Mouse (Mus musculus) kidney, postnatal 0 days (tissue): Measurements from ENCODE around the gene Siah1a. TPM values are rescaled to one million over a fixed set of nuclear protein-coding genes. Genes with fewer than 3 reads are reported as not detected.

Experiments used
- ATAC-seq: fragments of 200-750 bp; cut with Nextera tagmentation; replicated peaks from 2 replicates; pipeline ENCODE4 v1.8.0; 2017; ENCODE audit warnings: low read depth, moderate number of reproducible peaks, moderate TSS enrichment, moderate library complexity; ENCODE audit not compliant: low FRiP score
- DNase-seq: peaks from one replicate; pipeline ENCODE4 v3.0.0-alpha.2; 2016; ENCODE audit warnings: low spot score
- H3K27ac ChIP-seq: fragments of 300-500 bp; sonication (generic); 2 replicates; pipeline ENCODE4 v1.5.1; 2014; ENCODE audit warnings: mild to moderate bottlenecking
- H3K27me3 ChIP-seq: fragments of 300-500 bp; sonication (generic); 2 replicates; pipeline ENCODE4 v1.6.1; 2014; ENCODE audit warnings: low read length, mixed read lengths; ENCODE audit not compliant: insufficient read depth
- H3K36me3 ChIP-seq: fragments of 300-500 bp; sonication (generic); 2 replicates; pipeline ENCODE4 v1.6.1; 2014; ENCODE audit warnings: low read length, mixed read lengths; ENCODE audit not compliant: insufficient read depth
- H3K4me1 ChIP-seq: fragments of 300-500 bp; sonication (generic); replicated peaks from 2 replicates; pipeline ENCODE4 v1.6.1; 2014; ENCODE audit warnings: antibody characterized with exemption, low read length, mixed read lengths; ENCODE audit not compliant: insufficient read depth
- H3K4me2 ChIP-seq: fragments of 300-500 bp; sonication (generic); 2 replicates; pipeline ENCODE4 v1.6.1; 2014; ENCODE audit warnings: mild to moderate bottlenecking, low read length, moderate library complexity, mixed read lengths
- H3K4me3 ChIP-seq: fragments of 300-500 bp; sonication (generic); replicated peaks from 2 replicates; pipeline ENCODE4 v1.5.1; 2014; ENCODE audit warnings: low read depth, low read length
- H3K9ac ChIP-seq: fragments of 300-500 bp; sonication (generic); 2 replicates; pipeline ENCODE4 v1.6.1; 2014; ENCODE audit warnings: low read depth, low read length
- H3K9me3 ChIP-seq: fragments of 300-500 bp; sonication (generic); replicated peaks from 2 replicates; pipeline ENCODE4 v1.6.1; 2016; ENCODE audit warnings: low read length, inconsistent platforms, mixed read lengths
- CTCF ChIP-seq: IDR thresholded peaks from 2 replicates; pipeline ENCODE4 v1.5.1; 2016; ENCODE audit warnings: antibody characterized with exemption, low read depth, mild to moderate bottlenecking, moderate library complexity
- WGBS: fragments of 180-500 bp; shearing (Covaris S2); extraction: QIAGEN DNeasy Blood & Tissue Kit; methylation state at CpG from one replicate; pipeline ENCODE4 v1.1.7; 2014; 5-methylcytosine and 5-hydroxymethylcytosine counted together
- polyA plus RNA-seq: library from polyadenylated mRNA; unstranded; fragments of >200 nt; fragmentation: Nextera tagmentation; extraction: Ambion mirVana; gene quantifications from 2 replicates; pipeline ENCODE4 v1.2.1, GENCODE M21; 2015

Gene Siah1a
- polyA plus RNA-seq, 1 experiment from 2014 or later: 50.1 TPM

DNA sequence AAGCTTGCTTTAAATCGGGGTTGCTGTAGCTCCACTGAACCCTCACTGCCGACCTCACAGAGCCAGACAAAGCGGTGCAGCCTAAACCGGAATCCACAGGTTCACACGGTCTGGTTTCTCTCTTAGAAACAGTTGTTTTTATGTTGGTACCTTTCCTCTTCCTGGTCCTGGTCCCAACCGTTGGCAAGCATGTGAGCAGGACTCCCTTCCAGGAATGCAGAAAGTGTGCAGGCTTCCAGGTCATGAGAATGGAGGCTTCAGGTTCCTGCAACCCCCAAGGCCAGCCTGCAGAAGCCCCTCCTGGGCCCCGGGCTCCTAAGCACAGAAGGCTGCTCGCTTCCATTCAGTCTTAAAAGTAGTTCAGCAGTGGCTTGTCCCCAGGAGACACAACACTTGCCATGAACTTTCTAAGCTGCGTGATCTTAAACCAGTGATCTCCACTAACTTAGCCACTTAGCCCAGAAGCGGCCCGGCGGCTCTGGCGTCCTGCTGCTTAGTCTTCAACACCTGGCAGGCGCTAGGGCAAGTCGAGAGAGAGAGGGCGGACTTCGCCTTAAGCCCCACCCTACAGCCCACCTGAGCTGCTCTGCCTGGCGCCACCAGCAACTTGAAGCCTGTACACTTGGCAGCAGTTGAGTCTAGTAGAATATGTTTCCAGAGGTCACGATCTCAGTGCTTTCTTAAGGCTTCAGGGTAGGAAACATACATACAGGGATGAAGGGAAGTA, 17.3 kb downstream of the Siah1a start:
- ATAC-seq: no peak; the same call in 1 of the 2 replicates
- no peaks in the 10 kb centered on the region for H3K9me3 ChIP-seq
- H3K27me3 ChIP-seq: no peaks in the 10 kb centered on the region
- 63% methylated on average over 19 of the region's 19 CpGs for WGBS
- no peak for TF ChIP-seq CTCF
- no peak for DNase-seq
- no peak overlapping the region for H3K4me3 ChIP-seq
- peak overlapping the region; percentile 27; the same call in 1 of the 2 replicates for H3K27ac ChIP-seq
- H3K4me2 ChIP-seq: no peak overlapping the region
- H3K4me1 ChIP-seq: peaks cover 13% of the 10 kb centered on the region
- H3K9ac ChIP-seq: no peak overlapping the region
- no peaks in the 10 kb centered on the region for H3K36me3 ChIP-seq

DNA sequence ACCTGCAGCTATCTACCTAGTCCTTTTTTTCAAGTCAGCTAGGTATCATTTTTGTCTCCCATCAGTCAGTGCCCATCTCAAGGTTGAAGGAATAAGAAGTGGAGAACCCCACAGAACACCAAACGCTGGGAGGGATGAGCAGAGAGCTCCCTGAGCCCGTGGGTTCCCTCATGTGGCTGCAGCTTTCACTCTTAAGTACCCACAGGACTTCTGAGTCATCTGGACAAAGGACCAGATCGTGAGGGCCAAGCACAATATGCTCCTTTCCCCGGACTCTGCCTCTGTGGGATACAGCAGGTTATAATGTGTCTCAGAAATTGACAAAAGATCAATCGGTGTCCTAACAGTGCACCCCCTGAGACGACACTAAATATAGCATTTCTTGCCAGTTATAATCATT, 18.8 kb downstream of the Siah1a start:
- no peak overlapping the region for H3K9ac ChIP-seq
- TF ChIP-seq CTCF: no peak
- 77% methylated on average over 6 of the region's 6 CpGs for WGBS
- H3K27me3 ChIP-seq: no peaks in the 10 kb centered on the region
- H3K4me3 ChIP-seq: no peak overlapping the region
- DNase-seq (no peak), ATAC-seq (no peak)
- no peak overlapping the region for H3K4me2 ChIP-seq
- H3K36me3 ChIP-seq: no peaks in the 10 kb centered on the region
- peaks cover 13% of the 10 kb centered on the region for H3K4me1 ChIP-seq
- no peak overlapping the region for H3K27ac ChIP-seq
- no peaks in the 10 kb centered on the region for H3K9me3 ChIP-seq

DNA sequence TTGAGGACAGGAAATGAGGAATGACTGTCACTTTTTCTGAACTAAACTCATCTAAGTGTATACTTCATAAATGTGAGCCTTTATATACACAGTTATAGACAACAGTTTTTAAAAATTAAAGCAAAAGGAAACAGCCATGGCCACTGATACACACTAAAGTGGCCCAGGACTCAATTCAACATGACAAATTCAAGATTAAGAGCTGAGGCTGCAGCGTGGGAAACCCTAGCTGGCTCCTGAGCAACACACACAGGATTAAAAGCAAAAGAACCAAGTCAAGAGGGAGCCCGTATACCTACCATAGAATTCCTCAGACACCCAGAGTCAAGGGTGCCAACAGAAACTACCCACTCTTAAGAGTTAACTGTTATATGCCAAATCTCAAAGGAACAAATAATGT, 24.2 kb downstream of the Siah1a start:
- 0 out of 2 replicates have a peak, but pooled peaks cover 4% of the 10 kb centered on the region for H3K36me3 ChIP-seq
- H3K27ac ChIP-seq: no peak overlapping the region
- H3K4me2 ChIP-seq: no peak overlapping the region
- DNase-seq: no peak
- H3K9ac ChIP-seq: no peak overlapping the region
- H3K4me3 ChIP-seq: no peak overlapping the region
- ATAC-seq: no peak
- 91% methylated on average over 2 of the region's 2 CpGs for WGBS
- no peaks in the 10 kb centered on the region for H3K4me1 ChIP-seq
- H3K27me3 ChIP-seq: no peaks in the 10 kb centered on the region
- no peak for TF ChIP-seq CTCF
- H3K9me3 ChIP-seq: no peaks in the 10 kb centered on the region

DNA sequence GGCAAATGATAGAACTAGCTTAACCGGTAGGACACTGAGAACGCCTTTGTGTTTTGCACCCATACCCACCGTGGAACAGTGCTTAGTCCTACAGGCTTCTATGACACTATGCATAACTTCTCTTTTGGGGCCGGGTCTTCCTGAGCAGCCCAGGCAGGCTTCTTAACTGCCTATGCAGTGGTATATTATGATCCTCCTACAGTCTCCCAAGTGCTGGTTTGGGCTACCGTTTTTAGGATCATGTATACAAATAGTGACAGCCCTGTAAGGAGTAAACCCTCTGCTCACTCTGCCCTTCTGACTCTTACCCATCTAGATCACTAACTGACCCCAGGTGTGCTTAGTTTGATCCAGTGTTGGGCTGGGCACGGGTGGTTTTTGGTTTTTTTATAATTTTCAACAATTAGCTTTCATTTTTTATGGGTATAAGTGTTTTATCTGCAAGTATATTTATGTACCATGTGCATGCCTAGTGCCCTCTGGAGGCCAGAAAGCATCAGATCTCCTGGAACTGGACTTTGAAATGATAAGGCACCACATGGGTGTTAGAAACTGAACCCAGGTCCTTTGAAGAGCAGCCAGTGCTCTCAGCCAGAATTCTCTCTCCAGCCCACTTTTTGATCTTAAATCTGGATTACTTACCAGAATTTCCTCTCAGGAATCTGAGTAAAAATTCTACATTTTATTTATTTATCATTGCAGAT, 24.8 kb downstream of the Siah1a start:
- WGBS: 90% methylated on average over 6 of the region's 6 CpGs
- ATAC-seq (no peak), DNase-seq (no peak)
- peak; percentile 41 for TF ChIP-seq CTCF
- H3K36me3 ChIP-seq: 0 out of 2 replicates have a peak, but pooled peaks cover 4% of the 10 kb centered on the region
- H3K9ac ChIP-seq: no peak overlapping the region
- no peaks in the 10 kb centered on the region for H3K9me3 ChIP-seq
- H3K27me3 ChIP-seq: no peaks in the 10 kb centered on the region
- H3K4me3 ChIP-seq: no peak overlapping the region
- no peak overlapping the region for H3K27ac ChIP-seq
- no peak overlapping the region for H3K4me2 ChIP-seq
- H3K4me1 ChIP-seq: no peaks in the 10 kb centered on the region

DNA sequence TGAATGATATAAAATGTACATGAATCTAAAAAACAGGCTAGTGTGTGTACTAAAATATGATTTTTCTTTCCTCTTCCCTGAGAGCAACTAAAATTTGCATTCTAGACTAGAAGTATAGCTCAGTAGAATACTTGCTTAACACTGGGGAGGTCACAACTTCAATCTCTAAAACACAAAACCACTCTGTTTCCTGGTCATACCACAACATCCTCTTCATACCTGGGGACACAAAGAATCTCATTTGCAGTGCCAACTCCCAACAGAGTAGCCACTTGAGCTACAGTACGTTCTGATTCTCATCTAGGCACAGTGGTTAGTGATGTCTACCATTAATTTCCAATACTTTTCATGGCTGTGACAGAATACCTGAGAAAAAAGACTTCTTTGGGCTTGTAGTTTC, 26.4 kb downstream of the Siah1a start:
- Histone ChIP-seq H3K27me3 (no peaks in the 10 kb centered on the region), H3K4me2 (no peak overlapping the region), H3K9ac (no peak overlapping the region), H3K4me3 (no peak overlapping the region), H3K27ac (no peak overlapping the region), H3K4me1 (no peaks in the 10 kb centered on the region), H3K36me3 (peaks cover 7% of the 10 kb centered on the region; the same call in 1 of the 2 replicates), H3K9me3 (no peaks in the 10 kb centered on the region)
- no peak for DNase-seq
- no peak for ATAC-seq
- 83% methylated on average over 1 of the region's 1 CpGs for WGBS
- TF ChIP-seq CTCF: no peak

DNA sequence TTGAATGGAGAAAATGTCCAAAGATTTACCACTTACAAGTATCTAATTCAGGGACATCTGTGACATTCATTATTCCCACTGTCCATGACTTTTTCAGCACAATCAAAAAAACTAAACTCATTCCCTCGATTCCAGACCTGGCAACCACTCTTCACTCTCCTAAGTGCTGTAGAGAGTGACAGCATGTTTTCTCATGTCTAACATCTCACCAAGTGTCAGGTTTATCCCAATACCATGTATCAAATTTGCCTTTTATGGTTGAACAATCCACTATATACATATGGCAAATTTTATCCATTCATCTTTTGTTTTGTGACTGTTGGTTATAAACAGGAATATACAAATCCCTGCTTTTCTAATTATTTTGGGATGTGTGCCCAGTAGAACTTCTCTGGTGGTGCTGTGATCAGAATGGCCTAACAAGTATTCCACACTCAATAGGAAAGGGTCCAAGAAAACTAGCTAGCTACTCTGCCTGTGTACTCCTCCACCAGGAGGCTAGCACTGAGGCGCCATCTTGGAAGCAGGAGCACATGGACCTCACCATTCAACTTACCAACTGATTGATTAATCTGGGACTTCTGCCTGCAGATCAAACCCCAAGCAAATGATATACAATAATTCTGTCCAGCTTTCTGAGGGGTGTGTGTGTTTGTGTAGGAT, 27.3 kb downstream of the Siah1a start:
- ATAC-seq (no peak), DNase-seq (no peak)
- WGBS: 80% methylated on average over 2 of the region's 2 CpGs
- Histone ChIP-seq H3K4me2 (no peak overlapping the region), H3K9ac (no peak overlapping the region), H3K36me3 (peaks cover 7% of the 10 kb centered on the region; the same call in 1 of the 2 replicates), H3K4me1 (no peaks in the 10 kb centered on the region), H3K27me3 (no peaks in the 10 kb centered on the region), H3K27ac (no peak overlapping the region), H3K9me3 (no peaks in the 10 kb centered on the region), H3K4me3 (no peak overlapping the region)
- no peak for TF ChIP-seq CTCF
